In the genomic region with DNA sequence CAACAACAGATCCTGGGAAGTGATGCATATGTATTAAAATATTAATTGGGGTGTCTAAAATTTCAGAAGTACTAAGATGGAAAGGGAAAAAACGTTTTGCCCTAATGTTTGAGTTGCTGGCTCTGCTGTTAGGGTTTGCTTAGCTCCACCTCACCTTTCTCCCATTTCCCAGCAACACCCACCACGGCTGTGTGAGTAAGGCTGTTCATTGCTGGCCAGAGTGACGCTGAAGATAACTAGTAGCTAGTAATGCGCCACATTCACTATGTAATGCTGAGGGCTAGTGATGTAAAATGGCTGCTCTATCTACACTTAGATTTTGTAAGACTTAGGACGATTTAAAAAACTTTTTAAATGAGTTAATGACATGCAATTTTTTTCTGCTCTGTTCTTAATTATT, we compare ENCODE assay signal across 31 mouse cellular contexts.
"Had no signal": no experiment of that assay in that cellular context is flagged by ENCODE, and none has a peak within 500 bp of the region (broad histone marks: within the 10 kb centered on the region; RNA-seq: fewer than 3 reads in every experiment).

No protein-coding gene starts in this region.

- H3K9me3 ChIP-seq: limb, embryonic 10.5 days; limb, embryonic 15.5 days; liver, embryonic 12.5 days; liver, embryonic 13.5 days; liver, embryonic 15.5 days; lung, embryonic 15.5 days; midbrain, embryonic 13.5 days; midbrain, embryonic 15.5 days had no signal

- H3K36me3 ChIP-seq: midbrain, embryonic 15.5 days had no signal

- H3K9ac ChIP-seq: limb, embryonic 12.5 days; limb, embryonic 13.5 days; limb, embryonic 15.5 days; liver, embryonic 12.5 days; liver, embryonic 13.5 days; liver, embryonic 14.5 days; liver, embryonic 15.5 days; liver, postnatal 0 days; lung, embryonic 14.5 days; lung, embryonic 15.5 days; midbrain, embryonic 12.5 days; midbrain, embryonic 13.5 days; midbrain, embryonic 15.5 days had no signal

- ATAC-seq: liver, embryonic 12.5 days; liver, postnatal 0 days; lung, postnatal 0 days; midbrain, embryonic 13.5 days; midbrain, embryonic 15.5 days; midbrain, embryonic 16.5 days had no signal

- H3K27me3 ChIP-seq: limb, embryonic 12.5 days; limb, embryonic 13.5 days; limb, embryonic 15.5 days; liver, embryonic 12.5 days; liver, embryonic 13.5 days; liver, embryonic 15.5 days; lung, embryonic 15.5 days; megakaryocyte, embryonic 14.5 days; midbrain, embryonic 12.5 days; midbrain, embryonic 13.5 days; midbrain, embryonic 15.5 days had no signal

- H3K4me2 ChIP-seq: limb, embryonic 12.5 days; limb, embryonic 13.5 days; limb, embryonic 15.5 days; liver, embryonic 11.5 days; liver, embryonic 12.5 days; liver, embryonic 13.5 days; liver, embryonic 15.5 days; lung, embryonic 14.5 days; lung, embryonic 15.5 days; midbrain, embryonic 11.5 days; midbrain, embryonic 12.5 days; midbrain, embryonic 13.5 days; midbrain, embryonic 15.5 days had no signal

- H3K4me3 ChIP-seq: left cerebral cortex, adult 2 months; limb, embryonic 10.5 days; limb, embryonic 12.5 days; limb, embryonic 13.5 days; limb, embryonic 15.5 days; liver, embryonic 12.5 days; liver, embryonic 13.5 days; liver, embryonic 15.5 days; lung, embryonic 15.5 days; megakaryocyte, embryonic 14.5 days; midbrain, embryonic 10.5 days; midbrain, embryonic 12.5 days; midbrain, embryonic 13.5 days; midbrain, embryonic 15.5 days; myocyte had no signal

- H3K4me1 ChIP-seq: limb, embryonic 15.5 days; liver, embryonic 12.5 days; liver, embryonic 13.5 days; liver, embryonic 15.5 days; lung, embryonic 15.5 days; midbrain, embryonic 12.5 days; midbrain, embryonic 15.5 days had no signal

- H3K27ac ChIP-seq: left cerebral cortex, adult 2 months; limb, embryonic 10.5 days; limb, embryonic 12.5 days; limb, embryonic 13.5 days; limb, embryonic 15.5 days; liver, embryonic 12.5 days; liver, embryonic 13.5 days; liver, embryonic 14.5 days; liver, embryonic 15.5 days; lung, embryonic 15.5 days; macrophage; midbrain, embryonic 10.5 days; midbrain, embryonic 12.5 days; midbrain, embryonic 13.5 days; midbrain, embryonic 15.5 days had no signal

- DNase-seq: left cerebral cortex, postnatal 4 days; liver; liver, embryonic 13.5 days; liver, postnatal 0 days; lung, adult 18-20 months; lung, adult 2 months; lung, embryonic 14.5 days; lung, postnatal 10 days; lung, postnatal 36 days; lung, postnatal 4 days; midbrain, embryonic 14.5 days had no signal
